Mouse (Mus musculus): ENCODE results near the gene Dmrta1.
"Not testable (repeated sequence)": the region's sequence is repeated elsewhere in the genome, so short reads cannot be mapped to it uniquely, and the experiment has no call there.

The Dmrta1 gene

GRCm38 (mm10) chr4:89679195-89679594 is at the start of gene Dmrta1:
TSS of gene Dmrta1 (plus strand) at chr4:89679436.
- DNase-seq (ENCODE audit: low read depth, low spot score): no peak

DNA sequence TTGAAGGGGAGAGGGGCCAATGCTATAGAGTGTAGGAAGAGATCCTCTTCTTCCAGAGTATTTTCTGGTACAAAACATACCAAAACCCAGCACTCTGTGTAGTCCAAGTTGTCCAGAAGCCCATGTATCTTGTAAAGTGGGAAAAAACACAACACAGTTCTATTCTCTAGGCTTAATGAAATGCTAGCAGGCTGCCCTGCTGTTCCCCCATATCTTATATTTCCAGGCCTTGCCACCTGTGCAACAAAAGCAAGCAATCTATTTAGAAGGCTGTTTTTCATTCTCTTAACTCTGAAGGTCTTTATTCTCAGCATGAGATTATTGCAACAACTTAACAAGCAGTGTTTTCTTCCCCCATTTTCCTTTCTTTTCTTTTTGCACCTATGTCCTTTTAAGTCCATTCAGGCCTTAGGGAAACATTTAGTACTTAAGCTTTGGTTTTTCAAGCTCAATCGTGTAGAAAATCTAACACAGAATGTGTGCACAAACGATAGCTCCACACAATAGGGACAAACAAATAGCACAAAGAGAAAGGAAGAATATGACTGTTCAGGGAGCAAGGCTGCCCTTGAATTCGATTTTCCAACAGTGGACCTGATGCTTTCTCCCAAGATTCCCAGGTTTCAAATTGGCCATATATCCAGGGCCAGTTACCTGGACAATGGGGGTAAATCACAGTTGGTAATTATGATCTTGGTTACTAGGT is 48.7 kb upstream of the Dmrta1 start:
- DNase-seq (ENCODE audit: low read depth, low spot score): no peak

- no peak for DNase-seq (ENCODE audit: low read depth, low spot score)
Measured at GRCm38 (mm10) chr4:89631560-89631959, 47.7 kb upstream of the Dmrta1 start.

DNA sequence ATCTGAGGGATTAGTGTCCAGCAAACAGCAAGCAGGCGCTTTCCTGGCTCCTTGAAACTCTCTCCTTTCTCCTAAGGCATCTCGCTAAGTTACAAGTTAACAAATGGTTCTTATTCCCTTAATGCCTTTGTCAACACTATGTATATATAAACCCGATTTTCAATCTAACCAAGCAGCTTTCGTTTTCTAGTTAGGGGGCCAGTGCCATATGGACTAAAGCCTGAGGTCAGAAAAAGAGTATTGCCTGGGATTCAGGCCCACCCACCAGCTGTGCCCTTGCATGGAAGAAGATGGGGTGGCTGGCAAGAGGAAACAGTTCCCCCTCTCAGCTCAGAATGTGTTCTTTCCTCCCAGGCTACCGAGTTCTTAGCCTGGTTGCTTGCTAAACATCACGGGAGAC is 40.6 kb upstream of the Dmrta1 start:
- no peak for DNase-seq (ENCODE audit: low read depth, low spot score)

DNA sequence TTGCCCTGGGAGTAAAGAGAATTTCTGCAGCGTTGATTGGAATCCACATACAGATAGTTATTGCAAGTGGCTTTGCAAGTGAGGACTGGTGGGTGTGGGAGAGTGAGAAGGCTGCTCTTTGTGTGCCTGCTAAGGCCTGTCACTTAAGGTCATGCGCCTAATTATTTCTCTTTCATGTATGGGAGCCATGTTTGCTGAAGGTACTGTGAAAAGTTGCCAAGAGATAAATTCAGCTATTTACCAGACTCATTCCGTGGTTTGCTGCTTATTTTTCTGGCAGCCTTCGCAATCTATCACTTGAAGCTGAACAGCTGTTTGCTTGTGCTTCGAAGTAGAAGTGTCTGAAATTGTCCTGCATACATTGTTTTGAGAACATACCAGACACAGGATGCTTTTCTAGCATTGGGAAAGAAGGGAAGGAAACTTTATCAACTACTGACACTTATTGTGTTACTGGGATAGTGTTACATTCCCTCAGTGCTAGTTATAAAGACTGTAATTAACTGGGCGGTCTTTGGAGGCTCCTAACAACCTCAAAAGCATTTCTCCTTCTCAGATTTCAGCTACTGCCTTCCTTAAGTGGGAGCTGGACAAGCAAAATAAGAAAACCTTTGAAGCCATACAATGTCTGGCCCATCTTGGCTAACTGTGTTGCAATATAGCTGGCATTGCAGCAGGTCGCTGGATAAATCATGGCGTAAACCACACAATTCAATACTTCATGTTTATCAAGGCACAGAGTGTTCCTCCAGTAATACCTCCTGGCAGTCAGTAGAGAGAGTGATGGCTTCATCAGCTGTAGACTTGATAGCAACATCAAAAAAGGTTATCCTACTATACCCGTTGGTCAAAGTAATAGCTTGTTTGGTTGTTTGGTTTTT is 34.8 kb upstream of the Dmrta1 start:
- no peak for DNase-seq (ENCODE audit: low read depth, low spot score)

- DNase-seq (ENCODE audit: low read depth, low spot score): no peak
Measured at GRCm38 (mm10) chr4:89650352-89651311, 28.6 kb upstream of the Dmrta1 start.

DNA sequence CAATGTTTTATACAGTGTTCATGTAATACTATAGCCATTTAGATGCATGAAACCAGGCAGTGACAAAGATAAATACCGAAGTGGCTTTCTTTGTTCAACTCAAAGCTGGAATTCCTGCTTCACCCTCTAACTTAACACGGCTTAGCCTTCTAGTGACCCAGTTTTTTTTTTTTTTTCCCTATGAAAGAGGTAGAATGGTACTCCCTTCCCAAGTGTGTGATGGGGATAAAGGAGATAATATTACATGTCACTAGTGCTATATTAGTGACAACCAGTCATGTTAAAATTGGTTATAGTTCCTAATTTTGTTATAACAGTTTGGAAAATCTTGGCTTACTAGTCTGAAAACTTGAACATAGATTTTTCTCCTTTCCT is 27.9 kb upstream of the Dmrta1 start:
- DNase-seq (ENCODE audit: low read depth, low spot score): no peak

GRCm38 (mm10) chr4:89651779-89652178 is 27.5 kb upstream of the Dmrta1 start:
- no peak for DNase-seq (ENCODE audit: low read depth, low spot score)

- no peak for DNase-seq (ENCODE audit: low read depth, low spot score)
Measured at GRCm38 (mm10) chr4:89663406-89663805, 15.8 kb upstream of the Dmrta1 start.

GRCm38 (mm10) chr4:89674711-89675110 is 4.5 kb upstream of the Dmrta1 start:
- no peak for DNase-seq (ENCODE audit: low read depth, low spot score)

DNA sequence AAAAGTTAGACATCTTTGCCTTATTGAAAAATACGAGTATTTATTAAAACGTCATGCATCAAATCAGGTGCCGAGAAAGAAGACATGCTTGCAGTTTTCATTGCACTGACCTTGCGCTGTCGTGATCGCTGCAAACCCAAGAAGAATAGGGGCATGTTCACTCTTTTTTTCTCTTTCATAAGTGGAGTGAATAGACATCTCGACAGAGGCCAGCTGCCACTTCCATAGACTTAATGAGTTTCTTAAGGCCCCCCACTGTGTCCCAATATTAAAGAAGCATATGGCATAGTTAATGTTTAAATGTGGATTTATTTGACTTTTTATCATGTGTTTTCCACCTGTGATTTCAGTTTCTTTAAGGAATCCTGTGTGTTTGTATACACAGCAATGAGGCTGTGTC is 1.3 kb upstream of the Dmrta1 start:
- no peak for DNase-seq (ENCODE audit: low read depth, low spot score)

- DNase-seq (ENCODE audit: low read depth, low spot score): no peak
Measured at GRCm38 (mm10) chr4:89678713-89679112, 523 bp upstream of the Dmrta1 start.

GRCm38 (mm10) chr4:89687961-89688803 is 8.9 kb downstream of the Dmrta1 start:
- no peak for DNase-seq (ENCODE audit: low read depth, low spot score)

- no peak for DNase-seq (ENCODE audit: low read depth, low spot score)
Measured at GRCm38 (mm10) chr4:89688804-89689497, 9.7 kb downstream of the Dmrta1 start.

GRCm38 (mm10) chr4:89691936-89692335 is 12.7 kb downstream of the Dmrta1 start:
- DNase-seq (ENCODE audit: low read depth, low spot score): no peak

GRCm38 (mm10) chr4:89692780-89693179 is 13.5 kb downstream of the Dmrta1 start:
- no peak for DNase-seq (ENCODE audit: low read depth, low spot score)

DNA sequence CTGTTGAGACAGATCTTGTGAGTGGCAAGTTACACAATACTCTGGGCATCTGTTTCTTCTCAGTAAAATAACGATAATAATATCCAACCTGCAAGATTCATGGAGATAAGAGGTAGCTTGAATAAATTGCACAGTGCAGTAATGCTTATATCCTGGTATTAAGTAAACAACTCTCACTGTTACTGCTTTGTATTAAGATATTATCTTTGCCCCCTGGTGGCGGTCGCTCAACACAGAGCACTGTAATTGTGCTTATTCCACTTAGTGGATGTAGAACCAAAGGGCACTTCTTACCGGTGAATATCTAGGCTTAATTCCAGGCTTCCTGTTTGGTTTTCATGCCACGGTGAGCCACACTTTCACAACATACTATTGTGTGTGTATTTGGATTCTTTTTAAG is 16.4 kb downstream of the Dmrta1 start:
- no peak for DNase-seq (ENCODE audit: low read depth, low spot score)

GRCm38 (mm10) chr4:89697951-89698350 is 18.7 kb downstream of the Dmrta1 start:
- no peak for DNase-seq (ENCODE audit: low read depth, low spot score)

- not testable (repeated sequence) for DNase-seq (ENCODE audit: low read depth, low spot score)
Measured at GRCm38 (mm10) chr4:89723526-89724190, 44.4 kb downstream of the Dmrta1 start.

All from skeletal muscle tissue, adult 2 months (tissue).